Mouse (Mus musculus): ENCODE data around the gene Chst1. TPM values are rescaled to one million over a fixed set of nuclear protein-coding genes. Genes with fewer than 3 reads are reported as not detected.

The Chst1 gene
- total and polyA plus RNA-seq, 3 experiments: 1.7 to 8.7 (median 2.4) TPM

- no peak for TF ChIP-seq CTCF (IDR thresholded peaks at IDR 0.05)
- TF ChIP-seq EP300 (IDR thresholded peaks at IDR 0.05; ENCODE audit: insufficient read depth, low read depth, low read length): no peak
- no peak for TF ChIP-seq POLR2A (IDR thresholded peaks at IDR 0.05; ENCODE audit: insufficient read depth, low read depth, low read length)
- no peaks in the 10 kb centered on the region for H3K27me3 ChIP-seq (ENCODE audit: control insufficient read depth, insufficient read depth, low read length)
- intact Hi-C loops (cut with DNase I): no loop called here
- H3K36me3 ChIP-seq (ENCODE audit: control insufficient read depth, insufficient read depth, low read length): no peaks in the 10 kb centered on the region
- H3K4me3 ChIP-seq: no peak overlapping the region
- no peaks in the 10 kb centered on the region for H3K79me2 ChIP-seq (replicated peaks; ENCODE audit: control insufficient read depth, insufficient read depth, low read length)
- DNase-seq: no peak
- H3K9ac ChIP-seq (ENCODE audit: low read depth, low read length): no peak overlapping the region
- no peaks in the 10 kb centered on the region for H3K4me1 ChIP-seq (ENCODE audit: control insufficient read depth, insufficient read depth, low read length)
- 59% methylated on average over 1 of the region's 1 CpGs for WGBS
- no peak overlapping the region for H3K27ac ChIP-seq
Measured at GRCm38 (mm10) chr2:92632027-92632426, 32.5 kb downstream of the Chst1 start.

GRCm38 (mm10) chr2:92640555-92640954 lies 41.0 kb downstream of the Chst1 start:
- no peak overlapping the region for H3K27ac ChIP-seq
- no peak for DNase-seq
- WGBS: 23% methylated on average over 8 of the region's 8 CpGs
- intact Hi-C loops (cut with DNase I): no loop called here
- H3K27me3 ChIP-seq (ENCODE audit: control insufficient read depth, insufficient read depth, low read length): no peaks in the 10 kb centered on the region
- TF ChIP-seq CTCF (IDR thresholded peaks at IDR 0.05): no peak
- H3K9ac ChIP-seq (ENCODE audit: low read depth, low read length): no peak overlapping the region
- peaks cover 5% of the 10 kb centered on the region; the same call in 1 of the 2 replicates for H3K4me1 ChIP-seq (ENCODE audit: control insufficient read depth, insufficient read depth, low read length)
- no peaks in the 10 kb centered on the region for H3K36me3 ChIP-seq (ENCODE audit: control insufficient read depth, insufficient read depth, low read length)
- no peaks in the 10 kb centered on the region for H3K79me2 ChIP-seq (replicated peaks; ENCODE audit: control insufficient read depth, insufficient read depth, low read length)
- H3K4me3 ChIP-seq: no peak overlapping the region

DNA sequence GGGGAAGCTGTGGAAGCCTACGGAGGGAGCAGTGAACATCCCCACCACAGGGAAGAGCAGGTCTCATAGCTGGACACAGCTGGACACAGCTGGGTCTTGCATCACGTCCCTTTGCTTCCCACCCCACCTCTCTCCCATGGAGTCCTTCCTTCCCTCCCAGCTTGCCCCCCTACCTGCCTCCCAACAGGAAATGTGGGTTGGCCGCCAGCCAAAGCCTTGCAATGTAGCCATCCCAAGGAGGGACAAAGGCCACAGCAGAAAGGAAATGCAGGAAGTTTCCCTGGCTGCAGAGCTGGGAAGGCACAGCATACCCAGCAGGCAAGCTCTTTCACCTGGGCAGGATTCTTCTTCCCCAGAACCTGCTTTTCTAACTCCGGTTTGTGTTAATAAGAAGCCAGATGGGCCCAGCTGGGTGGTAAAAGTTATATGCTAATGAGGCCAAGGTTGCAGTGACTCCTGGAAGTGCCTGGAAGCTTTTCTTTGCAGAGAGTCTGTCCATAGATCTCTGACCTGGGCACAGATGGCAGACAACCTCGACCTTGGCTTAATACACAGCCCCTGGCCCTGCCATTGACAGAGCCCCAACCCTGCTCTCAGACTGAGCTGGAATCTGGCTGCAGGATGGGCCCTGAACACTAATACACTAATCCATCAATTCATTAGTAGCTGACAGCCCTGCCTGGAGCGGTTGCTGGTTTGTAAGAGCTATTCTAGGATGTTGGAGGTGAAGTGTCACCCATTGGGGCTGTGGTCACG lies 46.0 kb downstream of the Chst1 start:
- H3K9ac ChIP-seq (ENCODE audit: low read depth, low read length): no peak overlapping the region
- TF ChIP-seq POLR2A (IDR thresholded peaks at IDR 0.05; ENCODE audit: insufficient read depth, low read depth, low read length) (no peak), CTCF (IDR thresholded peaks at IDR 0.05) (peak; percentile 26), EP300 (IDR thresholded peaks at IDR 0.05; ENCODE audit: insufficient read depth, low read depth, low read length) (0 out of 2 replicates have a peak, but pooled peaks have one; percentile 44)
- 33% methylated on average over 7 of the region's 7 CpGs for WGBS
- no peaks in the 10 kb centered on the region for H3K36me3 ChIP-seq (ENCODE audit: control insufficient read depth, insufficient read depth, low read length)
- H3K4me3 ChIP-seq: no peak overlapping the region
- DNase-seq: peak; percentile 73 to 78
- H3K27me3 ChIP-seq (ENCODE audit: control insufficient read depth, insufficient read depth, low read length): no peaks in the 10 kb centered on the region
- intact Hi-C loops (cut with DNase I): loop anchor here (2.0 kb wide), 1 partner anchor 97 kb away; no protein-coding TSS in a partner anchor
- H3K79me2 ChIP-seq (replicated peaks; ENCODE audit: control insufficient read depth, insufficient read depth, low read length): no peaks in the 10 kb centered on the region
- H3K4me1 ChIP-seq (ENCODE audit: control insufficient read depth, insufficient read depth, low read length): peaks cover 6% of the 10 kb centered on the region; the same call in 1 of the 2 replicates
- no peak overlapping the region; the same call in 1 of the 2 replicates for H3K27ac ChIP-seq

DNA sequence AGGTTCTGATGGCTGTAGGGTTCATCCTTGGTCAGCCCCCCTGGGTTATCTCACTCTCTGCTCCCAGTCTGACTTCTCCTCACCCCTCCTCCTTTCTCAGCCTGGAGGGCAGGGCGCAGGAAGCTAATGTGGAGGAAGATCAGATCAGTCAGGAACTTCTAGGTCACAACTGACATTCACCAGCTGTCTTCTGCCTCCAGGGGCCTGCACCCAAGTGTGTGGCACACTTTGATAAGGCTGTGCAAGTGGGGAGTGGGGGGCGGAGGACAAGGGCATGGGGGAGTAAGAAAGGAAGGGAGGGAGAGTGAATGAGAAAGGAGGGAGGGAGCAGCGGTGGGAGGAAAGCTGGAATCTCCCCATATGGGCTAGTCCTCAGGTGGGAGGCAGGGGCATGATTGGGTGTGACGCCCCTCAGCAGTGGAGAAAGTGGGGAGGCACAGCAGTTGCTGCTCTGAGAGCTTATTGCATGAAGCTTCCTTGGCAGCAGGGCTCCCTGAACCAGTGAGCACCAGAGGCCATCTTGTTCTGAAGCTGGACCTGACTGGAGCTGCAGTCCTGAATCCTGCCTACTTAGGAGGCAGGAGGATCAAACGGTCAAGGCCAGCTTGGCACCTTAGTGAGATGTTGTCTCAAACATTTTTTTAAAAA lies 49.8 kb downstream of the Chst1 start:
- Histone ChIP-seq H3K27me3 (ENCODE audit: control insufficient read depth, insufficient read depth, low read length) (no peaks in the 10 kb centered on the region), H3K27ac (no peak overlapping the region), H3K9ac (ENCODE audit: low read depth, low read length) (no peak overlapping the region), H3K4me1 (ENCODE audit: control insufficient read depth, insufficient read depth, low read length) (peaks cover 6% of the 10 kb centered on the region; the same call in 1 of the 2 replicates), H3K36me3 (ENCODE audit: control insufficient read depth, insufficient read depth, low read length) (no peaks in the 10 kb centered on the region), H3K79me2 (replicated peaks; ENCODE audit: control insufficient read depth, insufficient read depth, low read length) (no peaks in the 10 kb centered on the region), H3K4me3 (no peak overlapping the region)
- DNase-seq: no peak
- intact Hi-C loops (cut with DNase I): no loop called here
- WGBS: 45% methylated on average over 5 of the region's 5 CpGs
- TF ChIP-seq POLR2A (IDR thresholded peaks at IDR 0.05; ENCODE audit: insufficient read depth, low read depth, low read length) (no peak), EP300 (IDR thresholded peaks at IDR 0.05; ENCODE audit: insufficient read depth, low read depth, low read length) (no peak), CTCF (IDR thresholded peaks at IDR 0.05) (no peak)

- H3K27ac ChIP-seq: no peak overlapping the region
- no peaks in the 10 kb centered on the region for H3K36me3 ChIP-seq (ENCODE audit: control insufficient read depth, insufficient read depth, low read length)
- H3K27me3 ChIP-seq (ENCODE audit: control insufficient read depth, insufficient read depth, low read length): no peaks in the 10 kb centered on the region
- no peak for TF ChIP-seq EP300 (IDR thresholded peaks at IDR 0.05; ENCODE audit: insufficient read depth, low read depth, low read length)
- no peak for TF ChIP-seq CTCF (IDR thresholded peaks at IDR 0.05)
- no peak for TF ChIP-seq POLR2A (IDR thresholded peaks at IDR 0.05; ENCODE audit: insufficient read depth, low read depth, low read length)
- H3K4me1 ChIP-seq (ENCODE audit: control insufficient read depth, insufficient read depth, low read length): 0 out of 2 replicates have a peak, but pooled peaks cover 1% of the 10 kb centered on the region
- H3K4me3 ChIP-seq: no peak overlapping the region
- DNase-seq: no peak
- intact Hi-C loops (cut with DNase I): loop anchor here (5.0 kb wide), 1 partner anchor 38 kb away; no protein-coding TSS in a partner anchor
- H3K79me2 ChIP-seq (replicated peaks; ENCODE audit: control insufficient read depth, insufficient read depth, low read length): no peaks in the 10 kb centered on the region
- 64% methylated on average over 1 of the region's 1 CpGs for WGBS
- no peak overlapping the region for H3K9ac ChIP-seq (ENCODE audit: low read depth, low read length)
Measured at GRCm38 (mm10) chr2:92650428-92650827, 50.9 kb downstream of the Chst1 start.

DNA sequence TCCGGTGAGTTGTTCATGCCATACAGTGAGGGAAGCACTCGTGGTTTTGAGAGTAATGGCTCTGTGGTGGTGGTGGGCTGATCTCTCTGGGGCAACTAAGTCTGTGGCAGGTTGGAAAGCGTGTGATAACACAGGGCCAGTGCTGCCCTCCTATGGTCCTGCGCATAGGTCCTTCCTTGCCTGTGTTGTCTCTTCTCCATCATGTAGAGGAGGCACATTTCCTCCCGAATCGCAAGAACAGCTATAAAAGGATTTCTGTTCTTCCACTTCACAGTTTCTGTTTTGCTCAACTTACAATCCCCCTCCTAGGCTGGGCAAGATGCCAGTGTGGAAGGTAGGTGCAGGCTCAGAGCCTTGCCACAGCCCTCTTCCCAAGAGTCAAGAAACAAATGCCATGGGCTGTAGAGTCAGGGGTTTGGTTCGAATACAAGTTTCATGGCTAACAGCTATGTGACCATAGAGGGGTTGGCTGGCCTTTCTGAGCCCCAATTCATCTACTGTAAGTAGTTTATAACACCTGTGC lies 51.8 kb downstream of the Chst1 start:
- Histone ChIP-seq H3K9ac (ENCODE audit: low read depth, low read length) (no peak overlapping the region), H3K36me3 (ENCODE audit: control insufficient read depth, insufficient read depth, low read length) (no peaks in the 10 kb centered on the region), H3K27ac (no peak overlapping the region), H3K27me3 (ENCODE audit: control insufficient read depth, insufficient read depth, low read length) (no peaks in the 10 kb centered on the region), H3K4me1 (ENCODE audit: control insufficient read depth, insufficient read depth, low read length) (no peaks in the 10 kb centered on the region), H3K79me2 (replicated peaks; ENCODE audit: control insufficient read depth, insufficient read depth, low read length) (no peaks in the 10 kb centered on the region), H3K4me3 (no peak overlapping the region)
- no peak for DNase-seq
- WGBS: 71% methylated on average over 7 of the region's 7 CpGs
- intact Hi-C loops (cut with DNase I): loop anchor here (5.0 kb wide), 1 partner anchor 39 kb away; no protein-coding TSS in a partner anchor
- TF ChIP-seq POLR2A (IDR thresholded peaks at IDR 0.05; ENCODE audit: insufficient read depth, low read depth, low read length) (no peak), EP300 (IDR thresholded peaks at IDR 0.05; ENCODE audit: insufficient read depth, low read depth, low read length) (no peak)
